Mouse (Mus musculus): ENCODE measurements at regions not wholly inside any gene's neighbourhood (a gene's known extent, or its start where the extent isn't known, plus 50 kb on each side); places are given as distances from the start of the nearest gene placed in this dataset.

- TF ChIP-seq CTCF (IDR thresholded peaks at IDR 0.05; ENCODE audit: borderline replicate concordance, extremely low read depth, insufficient read depth, insufficient read length), result no peak
- TF ChIP-seq POLR2A (IDR thresholded peaks at IDR 0.05; ENCODE audit: borderline replicate concordance, extremely low read depth, insufficient read depth, insufficient read length, poor library complexity, severe bottlenecking), result no peak
Observed at GRCm38 (mm10) chr10:96520995-96521760, 95.6 kb upstream of the Btg1 start.
